In genomic region chr11:60486267-60486666, GRCm38 (mm10) we compare ENCODE assay signal across 20 mouse cellular contexts. TPM values are rescaled to one million over a fixed set of nuclear protein-coding genes. Genes with fewer than 3 reads are reported as not detected.
DNase-seq lines count a peak whose midpoint lies in the region; ATAC-seq and TF ChIP-seq lines count a peak whose summit lies in the region.
"Had no signal": no experiment of that assay in that cellular context is flagged by ENCODE, and none has a peak within 500 bp of the region (broad histone marks: within the 10 kb centered on the region; RNA-seq: fewer than 3 reads in every experiment).

No protein-coding gene starts in this region.

- no peak for TF ChIP-seq CTCF in intestine, postnatal 0 days (IDR thresholded peaks at IDR 0.05; ENCODE audit: low read depth)

- H3K4me1 ChIP-seq in intestine, embryonic 15.5 days (replicated peaks) = no peaks in the 10 kb centered on the region; the same call in 1 of the 2 replicates
- H3K4me1 ChIP-seq in intestine, postnatal 0 days (replicated peaks; ENCODE audit: control insufficient read depth, insufficient read depth, low read length) = no peaks in the 10 kb centered on the region
- no peaks in the 10 kb centered on the region for H3K4me1 ChIP-seq in hindbrain, embryonic 16.5 days (ENCODE audit: control insufficient read depth, insufficient read depth, low read depth, low read length)
- H3K4me1 ChIP-seq: embryonic facial prominence, embryonic 13.5 days; kidney, embryonic 15.5 days; lung, embryonic 15.5 days had no signal

- H3K9me3 ChIP-seq in intestine, embryonic 15.5 days = no peaks in the 10 kb centered on the region
- H3K9me3 ChIP-seq in intestine, postnatal 0 days (ENCODE audit: control insufficient read depth) = no peaks in the 10 kb centered on the region
- H3K9me3 ChIP-seq in hindbrain, embryonic 16.5 days (ENCODE audit: control insufficient read depth, low read length) = no peaks in the 10 kb centered on the region
- H3K9me3 ChIP-seq: embryonic facial prominence, embryonic 13.5 days; kidney, embryonic 15.5 days; lung, embryonic 15.5 days had no signal

- no peaks in the 10 kb centered on the region for H3K36me3 ChIP-seq in intestine, embryonic 15.5 days
- no peaks in the 10 kb centered on the region for H3K36me3 ChIP-seq in intestine, postnatal 0 days (ENCODE audit: control insufficient read depth, insufficient read depth)
- H3K36me3 ChIP-seq in hindbrain, embryonic 16.5 days (ENCODE audit: control insufficient read depth, insufficient read depth, low read length) = no peaks in the 10 kb centered on the region
- H3K36me3 ChIP-seq: embryonic facial prominence, embryonic 13.5 days; kidney, embryonic 15.5 days; lung, embryonic 15.5 days had no signal

- no peak overlapping the region for H3K4me3 ChIP-seq in intestine, embryonic 15.5 days (replicated peaks)
- H3K4me3 ChIP-seq in intestine, postnatal 0 days (ENCODE audit: low read depth, low read length) = no peak overlapping the region
- no peak overlapping the region for H3K4me3 ChIP-seq in hindbrain, embryonic 16.5 days (ENCODE audit: low read length)
- H3K4me3 ChIP-seq: embryonic facial prominence, embryonic 13.5 days; kidney, embryonic 15.5 days; lung, embryonic 15.5 days; myocyte had no signal

- ATAC-seq in intestine, embryonic 15.5 days = peak; percentile 68
- no peak for ATAC-seq in intestine, postnatal 0 days
- peak; percentile 75 for ATAC-seq in megakaryocyte-erythroid progenitor cell, adult 5-6 weeks (replicated peaks; ENCODE audit: low FRiP score, low TSS enrichment, poor library complexity, severe bottlenecking)
- ATAC-seq in hindbrain, embryonic 16.5 days = no peak
- ATAC-seq: forebrain, embryonic 14.5 days had no signal

- H3K27me3 ChIP-seq in intestine, embryonic 15.5 days (replicated peaks) = no peaks in the 10 kb centered on the region
- H3K27me3 ChIP-seq in intestine, postnatal 0 days (replicated peaks; ENCODE audit: control insufficient read depth, insufficient read depth, low read length) = no peaks in the 10 kb centered on the region
- H3K27me3 ChIP-seq in hindbrain, embryonic 16.5 days (replicated peaks; ENCODE audit: control insufficient read depth, insufficient read depth, low read length) = no peaks in the 10 kb centered on the region
- H3K27me3 ChIP-seq: embryonic facial prominence, embryonic 13.5 days; kidney, embryonic 15.5 days; lung, embryonic 15.5 days had no signal

- peak; percentile 62 for DNase-seq in c-Kit-negative CD71-positive TER-119-positive erythroid progenitor cells, embryonic 14.5 days (ENCODE audit: low read depth, low spot score)
- DNase-seq in liver = peak; percentile 79
- DNase-seq in thymus, postnatal 0 days (ENCODE audit: low spot score) = no peak
- no peak for DNase-seq in lung, postnatal 10 days
- DNase-seq: cerebellum, postnatal 36 days; heart, postnatal 10 days; layer of hippocampus, postnatal 36 days; left cerebral cortex, postnatal 4 days had no signal

- H3K9ac ChIP-seq in intestine, embryonic 15.5 days = no peak overlapping the region
- H3K9ac ChIP-seq in intestine, postnatal 0 days (ENCODE audit: low read depth, low read length) = no peak overlapping the region
- no peak overlapping the region for H3K9ac ChIP-seq in hindbrain, embryonic 16.5 days (ENCODE audit: low read depth, low read length)
- H3K9ac ChIP-seq: embryonic facial prominence, embryonic 13.5 days; kidney, embryonic 15.5 days; lung, embryonic 15.5 days had no signal

- WGBS in intestine, embryonic 15.5 days = 43% methylated on average over 3 of the region's 3 CpGs
- 39% methylated on average over 3 of the region's 3 CpGs for WGBS in intestine, postnatal 0 days
- WGBS in hindbrain, embryonic 16.5 days = 70% methylated on average over 3 of the region's 3 CpGs

- no peak overlapping the region for H3K27ac ChIP-seq in intestine, embryonic 15.5 days
- no peak overlapping the region for H3K27ac ChIP-seq in intestine, postnatal 0 days (ENCODE audit: low read depth, low read length)
- no peak overlapping the region for H3K27ac ChIP-seq in hindbrain, embryonic 16.5 days (ENCODE audit: low read depth, low read length)
- H3K27ac ChIP-seq: embryonic facial prominence, embryonic 13.5 days; kidney, embryonic 15.5 days; lung, embryonic 15.5 days had no signal

- no peak overlapping the region for H3K4me2 ChIP-seq in intestine, embryonic 15.5 days (replicated peaks)
- no peak overlapping the region for H3K4me2 ChIP-seq in intestine, postnatal 0 days (replicated peaks; ENCODE audit: low read depth)
- H3K4me2 ChIP-seq in hindbrain, embryonic 16.5 days (ENCODE audit: low read length) = no peak overlapping the region
- H3K4me2 ChIP-seq: embryonic facial prominence, embryonic 13.5 days; kidney, embryonic 15.5 days; lung, embryonic 15.5 days; midbrain, embryonic 11.5 days had no signal

RNA-seq across cellular contexts. Expression of gene Myo15, which starts 17.1 kb away (rescaled TPM):
- 0.18 and 0.19 TPM in 2 replicates for polyA plus RNA-seq in intestine, embryonic 15.5 days (2015; fragmentation: Nextera tagmentation; extraction: Ambion mirVana)
- polyA plus RNA-seq in intestine, postnatal 0 days (2015; fragmentation: Nextera tagmentation; extraction: Ambion mirVana) = 0.03 and 0.05 TPM in 2 replicates
- total RNA-seq in megakaryocyte-erythroid progenitor cell, adult 5-6 weeks (2014; fragmentation: Nextera tagmentation) = 0.17 TPM in 1 of 2 replicates, not detected in the other
- total RNA-seq in megakaryocyte-erythroid progenitor cell, adult 5-6 weeks (2017) = 0.19 TPM in 1 of 2 replicates, not detected in the other
- 0.26 and 0.40 TPM in 2 replicates for polyA plus RNA-seq in hindbrain, embryonic 16.5 days (2015; fragmentation: Nextera tagmentation; extraction: Ambion mirVana)
- 0.13 and 0.14 TPM in 2 replicates for polyA plus RNA-seq in thymus, postnatal 0 days (2015; fragmentation: Nextera tagmentation; extraction: Ambion mirVana)
- total RNA-seq: granulocyte monocyte progenitor cell, adult 5-6 weeks had no signal
- polyA plus RNA-seq: C2C12, myocyte had no signal

RNA-seq across cellular contexts. Expression of gene Drg2, which starts 31.9 kb away (rescaled TPM):
- polyA plus RNA-seq in intestine, embryonic 15.5 days (2015; fragmentation: Nextera tagmentation; extraction: Ambion mirVana) = 96.7 and 101 TPM in 2 replicates
- 40.9 and 41.7 TPM in 2 replicates for polyA plus RNA-seq in intestine, postnatal 0 days (2015; fragmentation: Nextera tagmentation; extraction: Ambion mirVana)
- 50.2 and 65.2 TPM in 2 replicates for total RNA-seq in megakaryocyte-erythroid progenitor cell, adult 5-6 weeks (2014; fragmentation: Nextera tagmentation)
- total RNA-seq in megakaryocyte-erythroid progenitor cell, adult 5-6 weeks (2017) = 91.0 and 109 TPM in 2 replicates
- 100 and 101 TPM in 2 replicates for polyA plus RNA-seq in hindbrain, embryonic 16.5 days (2015; fragmentation: Nextera tagmentation; extraction: Ambion mirVana)
- polyA plus RNA-seq in thymus, postnatal 0 days (2015; fragmentation: Nextera tagmentation; extraction: Ambion mirVana) = 71.2 and 74.1 TPM in 2 replicates

RNA-seq across cellular contexts. Expression of gene Alkbh5, which starts 49.9 kb away (rescaled TPM):
- 39.5 and 44.9 TPM in 2 replicates for polyA plus RNA-seq in intestine, embryonic 15.5 days (2015; fragmentation: Nextera tagmentation; extraction: Ambion mirVana)
- polyA plus RNA-seq in intestine, postnatal 0 days (2015; fragmentation: Nextera tagmentation; extraction: Ambion mirVana) = 37.3 and 41.7 TPM in 2 replicates
- total RNA-seq in megakaryocyte-erythroid progenitor cell, adult 5-6 weeks (2014; fragmentation: Nextera tagmentation) = 33.5 and 37.7 TPM in 2 replicates
- 25.4 and 28.1 TPM in 2 replicates for total RNA-seq in megakaryocyte-erythroid progenitor cell, adult 5-6 weeks (2017)
- 16.5 and 20.2 TPM in 2 replicates for polyA plus RNA-seq in hindbrain, embryonic 16.5 days (2015; fragmentation: Nextera tagmentation; extraction: Ambion mirVana)
- polyA plus RNA-seq in thymus, postnatal 0 days (2015; fragmentation: Nextera tagmentation; extraction: Ambion mirVana) = 31.8 and 41.4 TPM in 2 replicates

Comparison
In these comparisons a context has a peak if more than half of its experiments do, and no peak if none do; other contexts are left out.
1. ATAC-seq: peak in intestine, embryonic 15.5 days (single experiment) and megakaryocyte-erythroid progenitor cell, adult 5-6 weeks (single experiment); none in intestine, postnatal 0 days (single experiment) and hindbrain, embryonic 16.5 days (single experiment).
2. DNase-seq: peak in c-Kit-negative CD71-positive TER-119-positive erythroid progenitor cells, embryonic 14.5 days (single experiment) and liver (single experiment); none in thymus, postnatal 0 days (single experiment) and lung, postnatal 10 days (single experiment).